Mouse (Mus musculus) liver, postnatal 0 days (tissue): ENCODE data around the gene Polr2f.

Source experiments
- CTCF ChIP-seq: sonication (generic); IDR thresholded peaks from 2 replicates; pipeline ENCODE4 v1.5.1; 2016; ENCODE audit warnings: antibody characterized with exemption, low read depth
- EP300 ChIP-seq: IDR thresholded peaks from 2 replicates; pipeline ENCODE4 v1.6.1; 2016; ENCODE audit warnings: antibody characterized with exemption, low read depth, mild to moderate bottlenecking

DNA sequence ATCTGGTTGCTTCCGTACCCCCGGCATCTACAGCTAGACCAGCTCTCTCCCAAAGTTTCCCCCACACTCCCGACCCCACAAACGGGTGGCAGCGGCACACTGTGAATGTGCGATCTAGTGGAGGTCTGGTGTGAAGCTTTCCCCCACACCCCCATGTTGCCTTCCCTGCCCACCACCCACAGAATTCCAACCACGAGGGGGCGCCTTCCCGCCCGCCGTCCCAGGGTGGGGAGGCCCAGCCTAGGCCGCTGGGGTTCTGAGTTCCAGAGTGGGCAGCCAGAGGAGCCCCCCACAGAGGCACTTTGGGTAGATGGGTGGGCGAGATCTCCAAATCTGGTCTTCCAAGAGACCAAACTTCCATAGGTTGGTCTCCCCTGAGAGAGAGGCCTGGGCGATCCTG is 22.0 kb downstream of the Polr2f start:
- TF ChIP-seq EP300: no peak
- peak; percentile 29 for TF ChIP-seq CTCF
